Mouse (Mus musculus) myocyte (in vitro differentiated cells): ENCODE data around the gene Parp9. TPM values are rescaled to one million over a fixed set of nuclear protein-coding genes. Genes with fewer than 3 reads are reported as not detected.

ENCODE experiments used
- H3K27me3 ChIP-seq: one replicate; pipeline ENCODE4 v1.6.1; 2011; ENCODE audit not compliant: control insufficient read depth, insufficient read depth, insufficient read length
- H3K36me3 ChIP-seq: one replicate; pipeline ENCODE4 v1.6.1; 2011; ENCODE audit not compliant: control insufficient read depth, insufficient read depth
- H3K4me2 ChIP-seq: one replicate; pipeline ENCODE4 v1.6.1; 2011; ENCODE audit warnings: low read depth, control low read depth
- H3K4me3 ChIP-seq: one replicate; pipeline ENCODE4 v1.5.1; 2011; ENCODE audit warnings: mild to moderate bottlenecking, control low read depth, moderate library complexity
- H3K79me2 ChIP-seq: one replicate; pipeline ENCODE4 v1.6.1; 2011; ENCODE audit not compliant: control insufficient read depth, insufficient read depth
- H3ac ChIP-seq: one replicate; pipeline ENCODE4 v1.6.1; 2011; ENCODE audit not compliant: control insufficient read depth, insufficient read length
- CEBPB ChIP-seq: IDR thresholded peaks from 2 replicates; pipeline ENCODE4 v1.6.1; 2011; ENCODE audit warnings: mild to moderate bottlenecking, moderate library complexity; ENCODE audit not compliant: poor library complexity, insufficient read depth, severe bottlenecking
- E2F4 ChIP-seq: IDR thresholded peaks from one replicate; pipeline ENCODE4 v1.6.1; 2011; ENCODE audit warnings: mild to moderate bottlenecking, control low read depth, moderate library complexity; ENCODE audit not compliant: insufficient read depth
- MAX ChIP-seq: IDR thresholded peaks from one replicate; pipeline ENCODE4 v1.6.1; 2011; ENCODE audit warnings: low read depth, mild to moderate bottlenecking, control low read depth
- MYOD1 ChIP-seq, 3 experiments: IDR thresholded peaks; one replicate each; pipeline ENCODE4 v1.6.1; 2011; ENCODE audit warnings: control low read depth in 2 of 3, low read depth in 2 of 3, mild to moderate bottlenecking in 2 of 3, moderate library complexity in 1 of 3; ENCODE audit not compliant: insufficient read length in 2 of 3, control insufficient read depth in 1 of 3
- MYOG ChIP-seq, 3 experiments: IDR thresholded peaks; one replicate each; pipeline ENCODE4 v1.6.1; 2011; ENCODE audit warnings: control low read depth in 2 of 3, low read depth in 2 of 3, mild to moderate bottlenecking in 2 of 3; ENCODE audit not compliant: insufficient read length in 2 of 3, control insufficient read depth in 1 of 3, insufficient read depth in 1 of 3
- POLR2A ChIP-seq: IDR thresholded peaks from one replicate; pipeline ENCODE4 v1.6.1; 2011; ENCODE audit warnings: low read depth, mild to moderate bottlenecking, control low read depth, moderate library complexity; ENCODE audit not compliant: insufficient read length
- POLR2AphosphoS2 ChIP-seq: IDR thresholded peaks from one replicate; pipeline ENCODE4 v1.6.1; 2011; ENCODE audit warnings: low read depth, control low read depth; ENCODE audit not compliant: insufficient read length
- REST ChIP-seq: IDR thresholded peaks from one replicate; pipeline ENCODE4 v1.6.1; 2011; ENCODE audit warnings: mild to moderate bottlenecking, control low read depth, moderate library complexity; ENCODE audit not compliant: insufficient read depth, insufficient read length
- SRF ChIP-seq: IDR thresholded peaks from one replicate; pipeline ENCODE4 v1.6.1; 2011; ENCODE audit warnings: low read depth; ENCODE audit not compliant: control insufficient read depth, insufficient read length
- TCF12 ChIP-seq: IDR thresholded peaks from one replicate; pipeline ENCODE4 v1.6.1; 2011; ENCODE audit warnings: mild to moderate bottlenecking, control low read depth; ENCODE audit not compliant: poor library complexity, insufficient read depth, severe bottlenecking
- TCF3 ChIP-seq: IDR thresholded peaks from one replicate; pipeline ENCODE4 v1.6.1; 2011; ENCODE audit warnings: low read depth, control low read depth; ENCODE audit not compliant: insufficient read length
- USF1 ChIP-seq: IDR thresholded peaks from one replicate; pipeline ENCODE4 v1.6.1; 2011; ENCODE audit warnings: low read depth, mild to moderate bottlenecking, control low read depth, moderate library complexity
- polyA plus RNA-seq: library from polyadenylated mRNA; unstranded; fragments of >200 nt; fragmentation: generic; extraction: Trizol; gene quantifications from one replicate; pipeline ENCODE4 v1.2.1, GENCODE M21; 2012; ENCODE audit warnings: missing spikeins

Gene Parp9
- polyA plus RNA-seq, 1 experiment, result 1.2 TPM

- Histone ChIP-seq H3K4me3 (peak overlapping the region; percentile 37), H3K27me3 (no peaks in the 10 kb centered on the region), H3ac (no peak overlapping the region), H3K79me2 (peaks cover 37% of the 10 kb centered on the region), H3K4me2 (peak overlapping the region; percentile 79), H3K36me3 (no peaks in the 10 kb centered on the region)
- TF ChIP-seq CEBPB (no peak), MYOD1 (IDR thresholded peaks at IDR 0.05; ENCODE audit: control insufficient read depth in 1 of 3, insufficient read length in 2 of 3, low read depth in 2 of 3) (no peak)
Measured at GRCm38 (mm10) chr16:35982506-35982901, 44.2 kb downstream of the Parp9 start.

DNA sequence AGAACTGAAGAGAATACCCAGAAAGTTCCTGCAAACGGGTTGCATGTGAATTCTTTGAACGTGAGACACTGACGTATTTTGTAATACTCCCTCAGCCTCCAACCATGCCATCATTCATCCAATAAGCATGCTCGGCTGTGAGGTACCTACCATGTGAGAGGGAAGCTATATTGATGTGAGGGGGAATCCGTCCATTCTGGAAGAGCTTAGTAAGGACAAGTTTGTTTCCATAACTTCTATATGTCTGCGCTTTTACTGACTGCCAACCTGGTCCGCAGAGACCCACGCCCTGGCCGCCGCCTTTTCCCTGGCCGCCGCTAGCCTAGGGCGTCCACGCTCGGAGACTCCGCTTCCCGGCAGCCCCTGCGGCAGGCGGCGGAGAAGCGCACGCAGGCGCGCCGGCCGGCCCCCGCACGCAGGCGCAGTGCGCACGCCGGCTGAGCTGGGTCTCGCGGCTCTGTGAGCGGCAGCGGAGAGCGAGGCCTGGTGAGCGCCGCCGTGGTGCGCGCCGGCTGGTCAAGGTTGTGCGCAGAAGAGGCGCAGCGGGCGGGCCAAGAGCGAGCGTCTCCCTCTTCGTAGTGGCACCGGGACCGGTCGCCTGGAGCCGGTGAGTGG lies 44.7 kb downstream of the Parp9 start:
- no peaks in the 10 kb centered on the region for H3K27me3 ChIP-seq
- TF ChIP-seq REST, result peak; percentile 23
- no peak for TF ChIP-seq SRF
- TF ChIP-seq POLR2A, result peak; percentile 96
- no peak for TF ChIP-seq TCF12
- TF ChIP-seq MYOD1 (IDR thresholded peaks at IDR 0.05; ENCODE audit: control insufficient read depth in 1 of 3, insufficient read length in 2 of 3, low read depth in 2 of 3), result peak in 1 of 3 experiments; percentile 32
- TF ChIP-seq CEBPB, result peak; percentile 44; the same call in 1 of the 2 replicates
- TF ChIP-seq MYOG (IDR thresholded peaks at IDR 0.05; ENCODE audit: control insufficient read depth in 1 of 3, insufficient read depth in 1 of 3, insufficient read length in 2 of 3, low read depth in 2 of 3), result no peak
- peak; percentile 89 for TF ChIP-seq POLR2AphosphoS2
- peak overlapping the region; percentile 79 for H3K4me2 ChIP-seq
- peaks cover 42% of the 10 kb centered on the region for H3K79me2 ChIP-seq
- peak overlapping the region; percentile 95 for H3ac ChIP-seq
- peak overlapping the region; percentile 37 for H3K4me3 ChIP-seq
- H3K36me3 ChIP-seq, result no peaks in the 10 kb centered on the region

GRCm38 (mm10) chr16:35983517-35984101 lies 45.3 kb downstream of the Parp9 start:
- H3K79me2 ChIP-seq, result peaks cover 48% of the 10 kb centered on the region
- H3K4me3 ChIP-seq, result peak overlapping the region; percentile 37
- TF ChIP-seq REST (no peak), SRF (no peak)

GRCm38 (mm10) chr16:35984471-35984870 lies 46.2 kb downstream of the Parp9 start:
- H3ac ChIP-seq, result no peak overlapping the region
- TF ChIP-seq POLR2AphosphoS2, result no peak
- TF ChIP-seq TCF3, result no peak
- TF ChIP-seq MYOD1 (IDR thresholded peaks at IDR 0.05; ENCODE audit: control insufficient read depth in 1 of 3, insufficient read length in 2 of 3, low read depth in 2 of 3), result no peak
- no peak for TF ChIP-seq USF1
- no peak for TF ChIP-seq MAX
- TF ChIP-seq E2F4, result no peak
- no peak for TF ChIP-seq TCF12
- no peak for TF ChIP-seq CEBPB
- no peak for TF ChIP-seq MYOG (IDR thresholded peaks at IDR 0.05; ENCODE audit: control insufficient read depth in 1 of 3, insufficient read depth in 1 of 3, insufficient read length in 2 of 3, low read depth in 2 of 3)
- TF ChIP-seq REST, result no peak
- TF ChIP-seq POLR2A, result no peak
- no peak for TF ChIP-seq SRF

More at GRCm38 (mm10) chr16:35983517-35984101, 45.3 kb downstream of the Parp9 start:
- peak overlapping the region; percentile 95 for H3ac ChIP-seq
- no peaks in the 10 kb centered on the region for H3K36me3 ChIP-seq
- H3K27me3 ChIP-seq, result no peaks in the 10 kb centered on the region
- peak overlapping the region; percentile 81 for H3K4me2 ChIP-seq

GRCm38 (mm10) chr16:35987930-35988329 lies 49.7 kb downstream of the Parp9 start:
- Histone ChIP-seq H3ac (no peak overlapping the region), H3K4me2 (no peak overlapping the region), H3K36me3 (no peaks in the 10 kb centered on the region), H3K4me3 (no peak overlapping the region), H3K27me3 (no peaks in the 10 kb centered on the region), H3K79me2 (peaks cover 91% of the 10 kb centered on the region)
- TF ChIP-seq MYOD1 (IDR thresholded peaks at IDR 0.05; ENCODE audit: control insufficient read depth in 1 of 3, insufficient read length in 2 of 3, low read depth in 2 of 3) (no peak), TCF3 (no peak), REST (no peak), MYOG (IDR thresholded peaks at IDR 0.05; ENCODE audit: control insufficient read depth in 1 of 3, insufficient read depth in 1 of 3, insufficient read length in 2 of 3, low read depth in 2 of 3) (no peak), E2F4 (no peak), CEBPB (no peak)

More at GRCm38 (mm10) chr16:35984471-35984870, 46.2 kb downstream of the Parp9 start:
- H3K36me3 ChIP-seq, result no peaks in the 10 kb centered on the region
- peak overlapping the region; percentile 37 for H3K4me3 ChIP-seq
- peak overlapping the region; percentile 81 for H3K4me2 ChIP-seq
- no peaks in the 10 kb centered on the region for H3K27me3 ChIP-seq
- H3K79me2 ChIP-seq, result peaks cover 57% of the 10 kb centered on the region
